Mouse (Mus musculus): ENCODE data around the gene H2afv.

The H2afv gene

DNA sequence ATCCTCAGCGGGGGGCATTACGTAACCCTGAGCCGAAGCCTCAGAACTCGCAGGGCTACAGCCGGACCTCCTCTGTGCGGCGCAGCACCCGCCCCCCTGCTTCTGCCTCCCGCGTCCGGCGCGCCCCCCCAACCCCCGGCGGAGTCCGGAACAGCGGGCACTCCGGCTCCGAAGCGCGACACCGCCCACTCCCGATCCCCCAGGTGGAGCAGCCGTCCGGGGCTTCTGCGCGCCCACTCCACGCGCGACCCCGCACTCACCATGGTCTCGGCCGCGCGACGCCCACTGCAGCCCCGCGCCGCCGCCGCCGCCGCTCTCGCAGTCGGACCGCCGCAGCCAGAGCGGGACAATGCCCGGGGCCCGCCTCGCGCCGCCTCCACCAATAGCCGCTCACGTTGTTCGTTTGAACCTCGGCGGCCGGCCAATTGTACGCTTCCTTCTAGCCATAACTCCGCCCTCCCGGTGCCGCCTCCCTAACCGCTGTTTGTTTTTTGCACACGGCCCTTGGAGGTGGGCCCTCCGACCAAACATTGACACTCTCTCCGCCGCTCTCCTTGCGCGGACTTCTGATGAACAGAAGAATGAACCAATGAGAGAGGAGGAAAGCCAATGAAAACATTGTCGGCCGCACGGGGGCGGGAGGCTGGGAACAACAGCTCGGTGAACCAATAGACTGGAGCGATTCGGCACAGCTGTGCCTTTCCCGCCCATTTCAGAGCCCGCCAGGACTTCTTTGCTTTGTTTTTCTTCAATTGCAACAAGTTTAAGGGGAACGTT is at the start of gene H2afv:
H2afv (minus strand) TSS at position 367 of the 777 bp plus-strand sequence.
- DNase-seq (ENCODE audit: low spot score in 2 of 2) = peak; percentile 96 to 99

DNA sequence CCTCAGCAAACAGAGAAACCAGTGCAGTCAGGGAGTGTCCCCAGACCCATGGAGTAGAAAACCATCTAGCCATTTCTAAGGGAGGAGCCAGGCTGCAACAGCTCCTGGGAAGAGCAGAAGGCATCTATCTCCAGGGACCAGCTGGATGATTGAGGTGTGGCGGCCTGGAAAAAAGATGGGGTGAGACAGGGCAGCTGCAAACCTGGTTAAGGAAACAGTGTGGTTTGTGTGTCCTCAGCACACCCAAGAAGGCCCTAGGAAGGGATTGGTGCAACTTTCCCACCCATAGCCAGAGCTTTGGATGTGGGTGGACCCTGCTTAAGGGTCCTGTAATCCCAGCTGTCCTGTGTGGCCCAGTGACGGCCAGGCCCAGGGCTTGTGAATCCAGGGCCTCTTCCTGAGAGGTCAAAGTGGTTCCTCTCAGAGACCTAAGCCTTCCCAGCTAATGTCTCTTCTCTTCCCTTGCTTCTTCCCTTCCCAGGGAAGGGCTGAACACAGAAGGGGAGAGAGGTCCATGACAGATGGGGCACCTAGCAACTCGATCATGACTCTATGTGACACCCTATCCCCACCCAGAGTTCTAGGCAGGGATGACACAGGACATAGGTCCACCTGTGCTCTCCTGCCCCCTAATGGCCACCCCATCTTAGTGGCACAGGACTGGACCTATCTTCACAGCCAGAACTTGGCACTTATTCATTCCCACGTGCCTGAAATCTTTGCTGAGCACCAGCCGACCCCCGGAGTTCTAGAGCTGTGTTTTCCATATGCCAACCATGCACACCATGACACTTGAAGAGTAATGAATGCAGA is 45.7 kb upstream of the H2afv start:
- peak; percentile 34 to 77 for DNase-seq (ENCODE audit: low spot score in 2 of 2)

DNA sequence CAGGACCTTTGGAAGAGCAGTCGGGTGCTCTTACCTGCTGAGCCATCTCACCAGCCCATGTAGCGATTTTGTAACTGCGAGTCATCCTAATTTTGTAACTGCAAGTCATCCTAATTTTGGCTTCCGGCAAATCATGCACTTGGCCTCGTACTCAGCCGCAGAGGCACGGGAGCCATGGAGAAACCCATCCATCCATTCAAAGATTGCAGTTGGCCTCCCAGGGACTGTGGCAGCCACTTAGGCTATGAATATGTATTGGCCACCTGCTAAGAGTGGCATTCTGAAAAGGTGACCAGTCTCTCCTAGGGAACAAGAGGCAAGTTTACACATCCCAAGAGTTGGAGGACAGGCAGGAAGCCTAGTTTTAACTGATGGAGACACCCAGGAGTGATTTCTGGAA is 45.0 kb upstream of the H2afv start:
- DNase-seq (ENCODE audit: low spot score in 2 of 2) = no peak

DNA sequence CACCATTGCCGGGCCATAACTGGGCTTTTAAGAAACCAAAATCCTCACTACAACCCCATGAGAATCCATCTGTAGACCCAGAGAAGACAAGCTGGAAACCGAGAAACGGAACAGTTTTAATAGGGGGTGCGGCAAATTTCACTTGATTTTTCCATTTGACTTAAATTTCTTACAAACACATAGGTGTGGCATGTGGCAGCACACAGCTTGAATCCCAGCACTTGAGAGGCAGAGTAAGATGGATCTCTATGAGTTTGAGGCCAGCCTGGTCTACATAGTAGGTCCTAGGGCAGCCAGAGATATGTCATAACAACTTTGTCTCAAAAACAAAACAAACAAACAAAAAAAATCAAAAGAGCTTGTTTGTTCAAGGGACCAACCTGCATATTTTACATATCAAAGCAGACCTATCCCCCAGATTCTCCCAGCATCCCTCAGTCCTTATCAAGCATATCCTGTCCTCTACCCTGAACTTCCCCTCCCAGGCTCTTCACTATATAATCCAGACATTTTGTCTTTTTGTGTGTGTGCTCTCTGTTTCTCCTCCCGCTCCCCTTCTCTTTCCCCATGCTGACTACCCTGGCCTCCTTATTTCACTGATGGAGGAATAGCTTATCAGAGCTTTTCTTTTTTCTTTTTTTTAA is 43.9 kb upstream of the H2afv start:
- DNase-seq (ENCODE audit: low spot score in 2 of 2) = no peak

DNA sequence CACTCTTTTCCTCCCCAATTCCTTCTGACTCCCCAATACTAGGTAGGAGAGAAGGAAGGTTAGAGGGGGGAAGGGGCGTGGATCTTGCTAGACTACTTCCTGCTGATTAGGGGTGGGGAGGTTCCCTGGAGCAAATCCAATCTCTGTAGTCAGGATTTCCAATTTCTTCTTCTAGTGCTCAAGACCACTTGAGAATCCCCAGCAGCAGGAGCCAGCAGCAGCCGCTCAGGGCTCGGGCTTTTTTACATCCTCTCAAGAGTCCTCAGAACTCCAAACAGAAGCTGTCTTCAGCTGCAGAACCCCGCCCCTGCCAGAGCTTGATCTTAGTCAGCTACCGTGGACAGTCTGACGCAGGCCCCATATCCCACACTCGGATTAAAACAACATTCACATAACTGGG is 43.3 kb upstream of the H2afv start:
- no peak for DNase-seq (ENCODE audit: low spot score in 2 of 2)

DNA sequence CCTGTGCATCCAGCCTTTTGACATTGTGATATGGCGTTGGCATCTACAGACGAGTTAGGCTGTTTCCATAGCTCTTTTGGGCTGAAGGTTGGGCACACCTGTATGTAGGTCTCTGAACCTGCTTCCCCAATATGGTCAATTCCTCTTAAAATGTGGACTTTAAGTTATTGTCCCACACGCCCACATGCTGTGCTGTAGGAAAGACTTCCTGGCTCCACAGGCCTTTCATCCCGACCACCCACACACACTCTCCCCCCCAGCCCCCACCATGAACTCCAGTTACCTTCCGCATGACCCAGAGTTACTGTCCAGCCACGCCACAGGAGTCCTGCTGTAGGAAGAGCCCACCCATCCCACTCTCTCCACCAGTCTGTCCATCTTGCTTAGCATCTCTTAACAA is 42.7 kb upstream of the H2afv start:
- no peak for DNase-seq (ENCODE audit: low spot score in 2 of 2)

DNA sequence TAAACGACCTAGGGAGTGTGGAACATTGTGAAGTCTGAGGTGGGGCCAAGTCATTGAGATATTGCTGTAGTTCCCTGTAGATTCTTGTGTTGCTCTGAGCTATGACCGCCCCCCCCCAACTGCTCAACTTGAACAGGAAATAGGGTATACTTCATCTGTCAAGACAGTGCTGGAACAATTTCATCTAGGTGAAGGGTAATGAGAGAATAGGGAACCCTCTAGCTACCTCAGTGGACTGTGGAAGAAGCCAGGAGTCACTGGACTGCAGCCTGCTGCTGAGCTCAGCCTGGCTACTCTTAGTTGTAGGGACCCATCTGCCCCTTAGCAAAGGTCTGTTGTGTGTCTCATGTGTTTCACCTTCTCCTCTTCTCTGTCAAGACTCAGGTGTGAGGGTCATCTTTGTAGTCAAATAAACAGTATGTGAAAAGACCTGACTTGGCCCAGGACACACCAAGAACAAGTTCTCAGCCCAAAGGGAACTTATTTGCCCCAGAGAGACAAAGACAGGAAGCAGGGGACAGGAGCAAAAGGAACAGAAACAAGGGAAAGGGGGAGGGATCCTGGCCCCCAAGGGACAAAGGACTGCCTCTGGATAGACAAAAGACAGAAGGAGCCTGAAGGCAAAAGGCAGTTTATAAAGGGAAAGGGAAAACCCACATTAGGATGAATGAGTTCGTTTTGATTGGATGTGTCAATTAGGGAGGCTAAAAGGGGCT is 40.2 kb upstream of the H2afv start:
- no peak for DNase-seq (ENCODE audit: low spot score in 2 of 2)

DNA sequence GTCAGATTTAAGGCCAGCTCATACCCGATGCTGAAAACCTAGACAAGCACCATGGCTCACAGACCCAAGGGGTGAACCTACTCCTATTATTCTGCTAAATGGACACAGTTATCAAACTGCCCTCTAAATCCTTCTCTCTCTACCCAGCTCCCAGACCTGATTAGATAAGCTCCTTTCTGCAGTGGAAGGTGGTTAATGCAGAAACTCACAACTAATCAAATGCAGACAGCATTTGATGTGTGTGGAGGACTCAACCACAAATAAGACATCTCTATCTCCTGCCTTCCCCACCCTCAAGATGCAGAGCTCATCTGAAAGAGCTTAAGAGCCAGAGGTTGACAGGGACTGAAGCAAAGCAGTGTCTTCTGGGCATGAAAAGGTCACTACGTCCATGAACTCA is 38.9 kb upstream of the H2afv start:
- DNase-seq (ENCODE audit: low spot score in 2 of 2) = no peak

DNA sequence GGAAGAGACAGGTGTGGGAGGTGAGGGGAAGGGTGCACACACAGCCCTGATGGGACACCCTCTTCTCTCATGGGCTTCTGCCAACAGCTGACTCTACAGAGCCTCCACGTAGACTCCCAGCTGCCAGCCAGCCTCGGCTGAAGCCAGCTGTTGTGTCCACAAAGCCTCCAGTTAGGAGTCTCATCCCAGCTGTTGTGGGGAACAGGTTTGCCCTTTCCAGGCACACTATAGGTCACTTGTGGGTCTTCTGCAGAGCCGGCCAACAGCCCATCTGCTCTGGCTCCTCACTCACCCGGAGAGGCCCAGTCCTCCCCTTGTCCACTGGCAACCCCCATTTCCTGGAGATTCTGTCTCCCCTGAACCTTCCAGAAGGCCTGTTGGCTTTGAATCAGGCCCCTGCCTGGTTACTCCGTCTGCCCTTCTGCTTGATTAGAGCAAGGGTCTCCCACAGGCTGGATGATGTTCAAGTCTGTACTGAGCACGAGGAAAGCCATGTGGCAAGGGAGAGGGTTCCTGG is 37.5 kb upstream of the H2afv start:
- DNase-seq (ENCODE audit: low spot score in 2 of 2) = no peak

DNA sequence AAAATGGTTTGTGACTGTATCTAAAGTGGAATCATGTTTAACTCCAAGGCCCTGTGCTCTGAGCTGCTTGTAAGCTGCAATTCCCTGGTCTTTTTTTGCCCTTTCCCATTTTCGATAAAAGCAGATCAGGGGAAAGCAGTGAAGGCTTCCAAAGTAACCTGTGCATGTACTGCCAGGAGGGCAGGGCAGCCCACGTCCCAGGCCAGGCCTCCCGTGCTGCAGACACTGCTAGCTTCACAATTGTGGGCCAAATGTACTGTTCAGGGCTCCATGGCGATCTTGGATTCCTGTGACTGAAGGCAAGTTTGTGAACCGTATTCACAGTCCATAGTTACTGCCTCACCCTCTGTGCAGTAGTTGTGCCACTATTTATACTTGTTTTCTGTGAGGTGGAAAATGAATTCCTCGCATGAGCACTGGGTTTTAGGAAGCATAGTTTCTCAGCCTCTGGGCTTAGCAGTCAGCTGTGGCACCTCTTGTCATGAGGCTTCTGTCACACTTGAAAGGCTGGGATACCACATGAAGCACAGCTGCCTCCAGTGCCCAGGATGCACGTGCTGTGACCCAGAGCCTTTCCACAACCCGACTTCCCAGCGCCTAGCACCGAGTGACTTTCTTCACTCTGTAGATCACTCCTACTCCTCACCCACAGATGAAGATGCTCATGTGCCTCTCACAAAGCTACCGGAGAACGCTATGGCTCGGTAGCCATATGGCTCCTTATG is 36.6 kb upstream of the H2afv start:
- DNase-seq (ENCODE audit: low spot score in 2 of 2) = no peak

DNA sequence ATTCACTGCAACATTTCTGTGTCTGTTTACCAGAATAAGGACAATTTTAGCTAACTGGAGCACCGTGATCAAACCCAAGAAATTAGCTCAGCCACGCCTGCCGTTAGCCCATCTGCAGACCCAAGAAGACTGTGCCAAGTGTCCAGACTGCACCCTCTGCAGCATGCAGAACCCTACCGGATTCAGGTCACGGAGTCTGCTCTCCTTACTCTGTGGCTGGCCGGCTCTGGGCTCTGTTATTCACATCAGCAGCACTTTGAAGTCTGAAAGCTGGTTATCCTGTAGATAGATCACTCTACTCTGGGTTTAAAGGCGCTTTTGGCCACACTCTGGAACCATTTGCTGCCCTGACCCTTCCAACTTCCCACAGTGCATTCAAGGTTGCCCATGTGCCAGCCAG is 35.9 kb upstream of the H2afv start:
- DNase-seq (ENCODE audit: low spot score in 2 of 2) = no peak

DNA sequence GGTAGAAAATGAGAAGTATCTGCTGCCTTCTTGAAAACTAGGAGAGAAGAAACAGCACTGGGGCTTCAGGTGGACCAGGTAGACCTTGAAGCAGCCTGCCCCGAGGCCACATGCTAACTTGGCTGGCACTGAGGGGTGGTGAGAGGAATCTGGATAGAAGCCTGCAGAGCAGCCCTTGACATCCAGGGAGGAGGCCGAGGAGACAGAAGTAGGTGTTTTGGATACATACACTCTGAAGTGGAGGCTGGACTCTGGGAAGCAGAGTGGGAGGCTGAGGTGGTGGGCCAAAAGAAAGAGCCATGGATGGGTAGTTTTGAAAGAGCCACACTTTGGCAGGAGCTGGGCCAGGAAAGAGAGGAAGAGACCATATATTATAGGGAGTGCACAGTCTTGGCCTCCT is 35.0 kb upstream of the H2afv start:
- no peak for DNase-seq (ENCODE audit: low spot score in 2 of 2)

DNA sequence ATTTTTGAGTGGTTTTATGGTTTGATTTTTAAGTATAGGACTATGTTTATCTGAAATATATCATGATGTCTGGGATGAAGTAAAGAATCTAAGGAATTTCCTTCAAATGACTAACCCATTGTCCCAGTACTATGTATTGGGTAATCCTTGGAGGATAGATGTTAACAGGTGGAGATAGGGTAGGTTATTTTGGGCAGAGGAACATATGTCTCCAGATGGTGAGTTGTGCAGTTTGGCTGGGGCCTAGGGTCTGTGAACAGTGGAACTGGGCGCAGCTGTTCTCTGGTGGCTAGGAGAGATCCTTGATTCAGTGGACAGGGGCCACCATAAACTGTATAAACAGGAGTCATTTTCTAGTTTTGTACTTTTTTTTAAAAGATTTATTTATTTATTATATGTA is 33.1 kb upstream of the H2afv start:
- DNase-seq (ENCODE audit: low spot score in 2 of 2) = no peak

DNA sequence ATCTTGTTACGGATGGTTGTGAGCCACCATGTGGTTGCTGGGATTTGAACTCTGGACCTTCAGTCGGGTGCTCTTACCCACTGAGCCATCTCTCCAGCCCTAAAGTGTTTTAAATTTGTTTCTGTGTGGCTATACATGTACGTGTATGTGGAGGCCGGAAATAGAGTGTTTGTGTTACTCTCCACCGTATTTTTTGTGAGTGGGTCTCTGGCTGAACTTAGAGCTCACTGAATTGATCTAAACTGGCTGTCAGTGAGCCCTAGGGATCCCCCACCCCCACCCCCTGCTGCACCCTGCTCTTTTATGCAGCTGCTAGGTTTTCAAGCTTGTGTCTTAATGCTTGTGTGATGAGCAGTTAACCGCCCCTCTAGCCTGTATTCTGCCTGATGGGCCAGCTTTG is 32.6 kb upstream of the H2afv start:
- no peak for DNase-seq (ENCODE audit: low spot score in 2 of 2)

DNA sequence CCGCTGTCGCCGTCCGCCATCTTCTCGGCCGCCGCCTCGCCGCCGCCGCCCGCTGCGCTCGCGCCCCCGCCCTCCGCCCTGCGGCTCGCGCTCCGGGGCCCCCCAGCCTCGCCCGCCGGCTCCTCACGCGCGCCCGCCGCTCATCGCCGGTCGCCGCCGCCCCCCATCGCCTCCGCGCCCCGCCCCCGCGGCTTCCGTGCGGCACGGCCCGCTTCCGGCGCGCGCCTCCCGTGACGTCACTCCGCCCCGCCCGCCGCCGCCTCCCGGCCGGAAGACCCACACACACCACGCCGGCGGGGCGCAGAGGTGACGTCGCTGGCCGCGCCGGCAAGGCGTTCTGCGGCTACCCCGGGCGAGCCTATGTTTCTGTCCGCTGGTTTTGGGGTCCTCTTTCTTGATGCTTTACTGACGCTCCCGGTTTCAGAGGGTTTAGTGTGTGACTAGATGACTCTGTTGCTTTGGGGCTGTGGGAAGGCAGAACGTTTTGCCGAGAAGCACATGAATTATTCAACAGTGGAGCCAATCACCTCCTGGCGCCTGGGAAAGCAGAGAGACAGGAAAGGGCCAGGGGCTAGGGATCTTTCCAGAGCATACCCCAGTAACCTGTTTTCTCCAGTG is 31.7 kb upstream of the H2afv start, which contains the start of gene Purb:
Purb (minus strand) TSS at position 51 of the 618 bp plus-strand sequence.
- peak; percentile 94 to 96 for DNase-seq (ENCODE audit: low spot score in 2 of 2)

DNA sequence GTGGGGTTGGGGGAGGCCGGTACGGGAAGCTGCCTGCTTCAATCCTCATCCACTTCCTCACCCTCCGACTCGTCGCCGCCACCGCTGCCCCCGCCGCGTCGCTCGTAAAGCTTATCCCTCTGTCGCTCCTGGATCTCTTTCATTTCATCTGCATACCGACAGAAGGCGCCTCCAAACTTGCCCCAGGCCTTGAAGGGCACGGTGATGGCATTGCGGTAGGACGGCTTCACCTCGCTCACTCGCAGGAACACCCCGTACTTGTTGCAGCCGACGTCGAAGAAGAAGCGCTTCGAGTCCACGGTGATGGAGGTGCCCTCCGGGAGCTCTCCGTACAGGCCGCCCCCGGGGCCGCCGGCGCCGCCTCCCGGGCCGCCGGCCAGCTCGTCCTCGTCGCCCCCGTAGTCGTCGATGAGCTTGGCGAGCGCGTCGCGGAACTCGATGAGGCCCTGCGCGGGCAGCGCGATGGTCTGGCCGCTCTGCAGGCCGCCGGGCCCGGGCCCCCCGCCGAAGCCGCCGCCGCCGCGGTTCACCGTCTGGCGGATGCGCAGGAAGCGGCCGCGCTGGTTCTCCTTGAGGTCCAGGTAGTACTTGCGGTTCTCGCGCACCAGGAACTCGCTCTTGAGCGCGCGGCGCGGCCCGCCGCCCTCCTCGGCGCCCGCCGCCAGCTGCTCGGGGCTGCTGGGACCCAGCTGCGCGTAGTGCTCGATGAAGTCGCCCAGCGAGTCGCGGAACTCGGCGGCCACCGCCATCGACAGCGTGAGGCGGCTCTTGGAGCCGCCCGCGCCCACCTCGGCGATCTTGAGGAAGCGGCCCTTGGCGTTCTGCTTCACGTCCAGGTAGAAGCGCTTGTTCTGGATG is 30.9 kb upstream of the H2afv start:
- peak; percentile 70 to 76 for DNase-seq (ENCODE audit: low spot score in 2 of 2)

DNA sequence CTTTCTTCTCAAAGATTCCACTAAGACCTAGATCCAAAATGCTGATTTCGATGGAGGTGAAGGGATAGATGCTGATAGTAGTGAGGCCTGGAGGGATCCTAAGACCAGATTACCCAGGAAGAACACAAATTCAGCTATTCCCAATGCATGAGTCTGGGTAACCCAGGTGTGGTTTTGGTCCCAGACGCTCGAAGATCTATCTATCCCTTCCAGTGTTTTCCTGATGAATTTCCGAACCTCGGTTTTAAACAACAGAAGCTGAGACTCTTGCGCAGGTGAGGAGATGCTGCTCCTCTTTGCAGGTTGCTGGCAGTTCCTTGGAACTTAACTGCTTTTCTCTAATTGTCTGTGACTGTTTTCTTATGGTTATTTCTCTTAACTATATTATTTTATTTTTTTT is 30.1 kb upstream of the H2afv start:
- DNase-seq (ENCODE audit: low spot score in 2 of 2) = no peak

DNA sequence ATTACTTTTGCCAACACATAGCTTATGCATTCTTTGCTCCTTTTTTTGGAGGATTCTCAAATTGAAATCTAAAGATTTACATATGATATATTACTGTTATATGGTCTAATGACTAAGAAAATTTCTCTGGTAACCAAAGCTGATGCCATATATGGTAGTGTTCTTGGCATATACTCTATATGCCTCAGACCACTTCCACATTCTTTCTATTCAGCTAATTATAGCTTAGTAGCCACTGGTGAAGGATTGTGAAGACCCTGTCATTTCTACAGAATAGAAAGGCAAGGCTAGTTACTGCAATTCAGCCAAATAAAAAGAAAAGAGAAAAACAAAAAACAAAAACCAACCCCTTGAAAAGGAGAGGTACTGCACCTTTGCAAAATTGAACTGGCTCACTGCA is 27.8 kb upstream of the H2afv start:
- DNase-seq (ENCODE audit: low spot score in 2 of 2) = no peak

DNA sequence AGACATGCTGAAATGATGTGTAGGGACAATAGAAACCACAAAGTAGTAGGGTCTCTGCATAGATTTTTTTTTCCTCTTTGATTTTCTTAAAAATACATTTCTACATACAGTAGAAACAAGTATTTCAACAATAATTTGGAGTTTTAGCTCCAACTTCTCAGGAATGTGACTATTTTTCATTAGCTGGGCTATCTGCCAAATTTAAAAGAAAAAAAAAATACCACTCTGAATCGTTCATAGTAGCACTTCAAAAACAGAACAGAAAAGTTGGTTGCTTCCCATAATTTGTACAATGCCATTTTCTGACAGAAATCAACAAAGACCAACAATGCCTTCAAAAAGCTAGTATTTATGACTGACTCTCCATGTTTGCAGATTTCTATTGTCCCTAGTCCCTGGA is 27.2 kb upstream of the H2afv start:
- no peak for DNase-seq (ENCODE audit: low spot score in 2 of 2)

DNA sequence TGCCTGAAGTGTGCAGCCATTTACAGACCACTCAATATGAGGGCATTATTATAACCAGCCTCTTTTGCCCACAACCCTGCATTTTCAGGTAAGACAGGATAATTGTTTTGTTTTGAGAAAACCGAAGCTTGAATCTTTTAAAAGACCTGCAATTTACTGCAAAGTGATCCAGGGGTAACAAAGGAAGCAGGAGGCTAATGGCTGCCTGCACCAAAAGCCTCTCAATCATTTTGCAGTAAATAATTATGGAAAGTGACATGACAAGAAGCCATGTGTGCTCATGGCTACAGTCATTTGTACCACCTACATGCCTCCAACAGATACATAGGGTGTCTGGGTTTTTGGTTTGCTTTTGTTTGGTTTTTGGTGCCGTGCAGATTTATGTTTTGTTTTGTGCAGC is 26.8 kb upstream of the H2afv start:
- DNase-seq (ENCODE audit: low spot score in 2 of 2) = no peak
